Mouse (Mus musculus): ENCODE data around the gene Slc25a10. TPM values are rescaled to one million over a fixed set of nuclear protein-coding genes. Genes with fewer than 3 reads are reported as not detected.
A peak's percentile ranks its signal among the peaks of the same experiment; 100 is the strongest.

Slc25a10 gene
- polyA plus RNA-seq, 1 experiment from 2014 or later, result 54.6 TPM

- peaks cover 15% of the 10 kb centered on the region for H3K4me1 ChIP-seq (replicated peaks)
- H3K9ac ChIP-seq (replicated peaks), result peak within 1 kb of the TSS; percentile 97
- 4% methylated on average over 62 of the region's 62 CpGs for WGBS
- peak within 1 kb of the TSS; percentile 94 for H3K4me3 ChIP-seq (replicated peaks)
- H3K27ac ChIP-seq, result peak within 1 kb of the TSS; percentile 86
- H3K4me2 ChIP-seq, result peak within 1 kb of the TSS; percentile 88
- peaks cover 43% of the 10 kb centered on the region for H3K36me3 ChIP-seq
- H3K27me3 ChIP-seq, result no peaks in the 10 kb centered on the region
- ATAC-seq (ENCODE audit: insufficient number of reproducible peaks, insufficient read depth, low FRiP score, low TSS enrichment, low read depth), result peak; percentile 84
- H3K9me3 ChIP-seq, result no peaks in the 10 kb centered on the region
These were observed 33.6 kb upstream of the Slc25a10 start, which contains the start of the genes Oxld1 and Ccdc137 for GRCm38 (mm10) chr11:120457772-120458751. Gene Oxld1 (minus strand): TSS chr11:120458068. Gene Ccdc137 (plus strand): TSS chr11:120458115.

GRCm38 (mm10) chr11:120458847-120459597, 32.6 kb upstream of the Slc25a10 start:
- H3K9ac ChIP-seq (replicated peaks), result peak overlapping the region; percentile 97
- WGBS, result 72% methylated on average over 6 of the region's 6 CpGs
- H3K4me1 ChIP-seq (replicated peaks), result peaks cover 15% of the 10 kb centered on the region
- H3K4me2 ChIP-seq, result peak overlapping the region; percentile 88
- H3K9me3 ChIP-seq, result no peaks in the 10 kb centered on the region
- no peak for ATAC-seq (ENCODE audit: insufficient number of reproducible peaks, insufficient read depth, low FRiP score, low TSS enrichment, low read depth)
- H3K27ac ChIP-seq, result no peak overlapping the region
- peaks cover 52% of the 10 kb centered on the region for H3K36me3 ChIP-seq
- H3K27me3 ChIP-seq, result no peaks in the 10 kb centered on the region
- peak overlapping the region; percentile 94 for H3K4me3 ChIP-seq (replicated peaks)

GRCm38 (mm10) chr11:120463536-120463935, 28.1 kb upstream of the Slc25a10 start:
- ATAC-seq (ENCODE audit: insufficient number of reproducible peaks, insufficient read depth, low FRiP score, low TSS enrichment, low read depth), result no peak
- H3K9me3 ChIP-seq, result no peaks in the 10 kb centered on the region
- WGBS, result 88% methylated on average over 2 of the region's 2 CpGs
- no peak overlapping the region for H3K4me3 ChIP-seq (replicated peaks)
- H3K27me3 ChIP-seq, result no peaks in the 10 kb centered on the region
- peaks cover 27% of the 10 kb centered on the region for H3K4me1 ChIP-seq (replicated peaks)
- no peak overlapping the region for H3K9ac ChIP-seq (replicated peaks)
- H3K36me3 ChIP-seq, result peaks cover 65% of the 10 kb centered on the region
- H3K4me2 ChIP-seq, result no peak overlapping the region
- no peak overlapping the region for H3K27ac ChIP-seq

GRCm38 (mm10) chr11:120464365-120464764, 27.3 kb upstream of the Slc25a10 start:
- Histone ChIP-seq H3K4me3 (replicated peaks) (no peak overlapping the region), H3K4me1 (replicated peaks) (peaks cover 23% of the 10 kb centered on the region), H3K9me3 (no peaks in the 10 kb centered on the region), H3K27me3 (no peaks in the 10 kb centered on the region), H3K9ac (replicated peaks) (no peak overlapping the region), H3K4me2 (no peak overlapping the region), H3K27ac (no peak overlapping the region), H3K36me3 (peaks cover 68% of the 10 kb centered on the region)
- 88% methylated on average over 5 of the region's 5 CpGs for WGBS
- ATAC-seq (ENCODE audit: insufficient number of reproducible peaks, insufficient read depth, low FRiP score, low TSS enrichment, low read depth), result no peak

- peak overlapping the region; percentile 93; the same call in 1 of the 2 replicates for H3K4me3 ChIP-seq (replicated peaks)
- H3K36me3 ChIP-seq, result peaks cover 69% of the 10 kb centered on the region
- H3K4me2 ChIP-seq, result 0 out of 2 replicates have a peak overlapping the region, but pooled peaks have one; percentile 78
- no peaks in the 10 kb centered on the region for H3K27me3 ChIP-seq
- no peak for ATAC-seq (ENCODE audit: insufficient number of reproducible peaks, insufficient read depth, low FRiP score, low TSS enrichment, low read depth)
- H3K4me1 ChIP-seq (replicated peaks), result peaks cover 21% of the 10 kb centered on the region
- no peak overlapping the region for H3K9ac ChIP-seq (replicated peaks)
- no peaks in the 10 kb centered on the region for H3K9me3 ChIP-seq
- WGBS, result 91% methylated on average over 4 of the region's 4 CpGs
- no peak overlapping the region for H3K27ac ChIP-seq
These were observed 26.1 kb upstream of the Slc25a10 start for GRCm38 (mm10) chr11:120465521-120465920.

GRCm38 (mm10) chr11:120467051-120467735, 24.4 kb upstream of the Slc25a10 start, which contains the start of gene Arl16:
Gene Arl16 (minus strand): TSS chr11:120467607.
- H3K4me1 ChIP-seq (replicated peaks), result peaks cover 21% of the 10 kb centered on the region
- H3K4me3 ChIP-seq (replicated peaks), result peak within 1 kb of the TSS; percentile 93
- peak within 1 kb of the TSS; percentile 80 for H3K9ac ChIP-seq (replicated peaks)
- H3K4me2 ChIP-seq, result peak within 1 kb of the TSS; percentile 78
- peak within 1 kb of the TSS; percentile 70 for H3K27ac ChIP-seq
- peak; percentile 99 for ATAC-seq (ENCODE audit: insufficient number of reproducible peaks, insufficient read depth, low FRiP score, low TSS enrichment, low read depth)
- H3K36me3 ChIP-seq, result peaks cover 69% of the 10 kb centered on the region
- WGBS, result under 1% methylated on average over 54 of the region's 54 CpGs
- no peaks in the 10 kb centered on the region for H3K9me3 ChIP-seq
- H3K27me3 ChIP-seq, result no peaks in the 10 kb centered on the region

GRCm38 (mm10) chr11:120467736-120468092, 23.9 kb upstream of the Slc25a10 start:
- Histone ChIP-seq H3K27me3 (no peaks in the 10 kb centered on the region), H3K36me3 (peaks cover 69% of the 10 kb centered on the region), H3K27ac (0 out of 2 replicates have a peak overlapping the region, but pooled peaks have one; percentile 50), H3K4me2 (peak overlapping the region; percentile 78), H3K9ac (replicated peaks) (peak overlapping the region; percentile 80), H3K9me3 (no peaks in the 10 kb centered on the region), H3K4me3 (replicated peaks) (peak overlapping the region; percentile 93), H3K4me1 (replicated peaks) (peaks cover 21% of the 10 kb centered on the region)
- WGBS, result 2% methylated on average over 33 of the region's 33 CpGs
- no peak; the same call in 1 of the 2 replicates for ATAC-seq (ENCODE audit: insufficient number of reproducible peaks, insufficient read depth, low FRiP score, low TSS enrichment, low read depth)

- Histone ChIP-seq H3K27ac (no peak overlapping the region), H3K4me3 (replicated peaks) (no peak overlapping the region), H3K4me1 (replicated peaks) (peaks cover 9% of the 10 kb centered on the region), H3K9ac (replicated peaks) (no peak overlapping the region), H3K36me3 (peaks cover 81% of the 10 kb centered on the region), H3K4me2 (no peak overlapping the region), H3K27me3 (no peaks in the 10 kb centered on the region), H3K9me3 (no peaks in the 10 kb centered on the region)
- WGBS, result 94% methylated on average over 6 of the region's 6 CpGs
- no peak for ATAC-seq (ENCODE audit: insufficient number of reproducible peaks, insufficient read depth, low FRiP score, low TSS enrichment, low read depth)
These were observed 19.6 kb upstream of the Slc25a10 start for GRCm38 (mm10) chr11:120472052-120472451.

- Histone ChIP-seq H3K4me2 (peak overlapping the region; percentile 87), H3K4me3 (replicated peaks) (peak overlapping the region; percentile 96), H3K4me1 (replicated peaks) (peaks cover 18% of the 10 kb centered on the region), H3K9ac (replicated peaks) (peak overlapping the region; percentile 89), H3K9me3 (no peaks in the 10 kb centered on the region), H3K36me3 (peaks cover 83% of the 10 kb centered on the region), H3K27me3 (no peaks in the 10 kb centered on the region), H3K27ac (peak overlapping the region; percentile 91)
- no peak for ATAC-seq (ENCODE audit: insufficient number of reproducible peaks, insufficient read depth, low FRiP score, low TSS enrichment, low read depth)
- WGBS, result 82% methylated on average over 7 of the region's 7 CpGs
These were observed 8.1 kb upstream of the Slc25a10 start for GRCm38 (mm10) chr11:120483448-120483934.

GRCm38 (mm10) chr11:120484265-120484981, 7.2 kb upstream of the Slc25a10 start, which contains the start of gene Mrpl12:
Gene Mrpl12 (plus strand): TSS chr11:120484613.
- Histone ChIP-seq H3K4me3 (replicated peaks) (peak within 1 kb of the TSS; percentile 96), H3K27ac (peak within 1 kb of the TSS; percentile 91), H3K4me2 (peak within 1 kb of the TSS; percentile 87), H3K36me3 (peaks cover 81% of the 10 kb centered on the region), H3K9me3 (no peaks in the 10 kb centered on the region), H3K27me3 (no peaks in the 10 kb centered on the region), H3K4me1 (replicated peaks) (peaks cover 22% of the 10 kb centered on the region), H3K9ac (replicated peaks) (peak within 1 kb of the TSS; percentile 89)
- WGBS, result under 1% methylated on average over 60 of the region's 60 CpGs
- peak; percentile 88 for ATAC-seq (ENCODE audit: insufficient number of reproducible peaks, insufficient read depth, low FRiP score, low TSS enrichment, low read depth)
